Mouse (Mus musculus): ENCODE results near the gene Gprc5a.

Gprc5a gene

GRCm38 (mm10) chr6:135076202-135076601 is 10.8 kb downstream of the Gprc5a start:
- DNase-seq = no peak

GRCm38 (mm10) chr6:135078420-135078819 is 13.0 kb downstream of the Gprc5a start:
- no peak for DNase-seq

DNA sequence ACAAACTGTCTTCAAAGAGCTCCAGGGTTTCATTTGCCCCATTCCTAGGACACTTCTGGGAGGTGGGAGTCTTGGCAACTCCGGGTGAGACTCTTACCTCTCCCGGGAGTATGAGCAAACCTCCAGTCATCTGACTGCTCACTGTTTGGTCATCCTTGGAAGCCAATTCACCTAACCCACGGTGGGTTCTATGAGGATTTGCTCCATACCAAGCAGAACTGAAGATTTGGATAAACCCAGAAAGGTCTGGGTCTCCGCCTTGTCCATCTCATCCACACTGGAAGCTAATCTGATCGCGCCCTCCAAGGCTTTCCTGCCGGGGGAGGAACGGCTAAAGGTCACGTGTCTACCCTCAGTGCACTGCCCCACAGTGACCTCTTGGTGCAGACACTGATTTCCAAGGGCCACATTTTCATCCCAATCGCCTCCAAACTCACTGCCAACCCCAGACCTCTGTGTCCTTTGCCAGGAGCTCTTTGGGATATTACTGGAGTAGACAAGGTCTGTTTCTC is 18.6 kb downstream of the Gprc5a start:
- no peak for DNase-seq

DNA sequence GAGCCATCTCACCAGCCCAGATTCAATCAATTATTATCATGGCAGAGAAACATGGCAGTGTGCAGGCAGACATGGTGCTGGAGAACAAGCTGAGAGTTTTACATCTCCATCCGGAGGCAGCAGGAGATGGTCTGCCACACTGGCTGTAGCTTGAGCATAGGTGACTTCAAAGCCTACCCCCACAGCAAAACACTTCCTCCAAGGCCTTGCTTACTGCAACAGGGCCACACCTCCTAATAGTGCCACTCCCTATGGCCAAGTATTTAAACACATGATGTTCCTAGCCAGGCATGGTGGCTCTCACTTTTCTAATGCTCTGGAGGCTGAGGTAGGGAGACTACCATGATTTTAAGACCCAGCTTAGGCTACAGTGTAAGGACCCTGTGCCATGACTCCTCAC is 20.3 kb downstream of the Gprc5a start:
- DNase-seq = no peak

DNA sequence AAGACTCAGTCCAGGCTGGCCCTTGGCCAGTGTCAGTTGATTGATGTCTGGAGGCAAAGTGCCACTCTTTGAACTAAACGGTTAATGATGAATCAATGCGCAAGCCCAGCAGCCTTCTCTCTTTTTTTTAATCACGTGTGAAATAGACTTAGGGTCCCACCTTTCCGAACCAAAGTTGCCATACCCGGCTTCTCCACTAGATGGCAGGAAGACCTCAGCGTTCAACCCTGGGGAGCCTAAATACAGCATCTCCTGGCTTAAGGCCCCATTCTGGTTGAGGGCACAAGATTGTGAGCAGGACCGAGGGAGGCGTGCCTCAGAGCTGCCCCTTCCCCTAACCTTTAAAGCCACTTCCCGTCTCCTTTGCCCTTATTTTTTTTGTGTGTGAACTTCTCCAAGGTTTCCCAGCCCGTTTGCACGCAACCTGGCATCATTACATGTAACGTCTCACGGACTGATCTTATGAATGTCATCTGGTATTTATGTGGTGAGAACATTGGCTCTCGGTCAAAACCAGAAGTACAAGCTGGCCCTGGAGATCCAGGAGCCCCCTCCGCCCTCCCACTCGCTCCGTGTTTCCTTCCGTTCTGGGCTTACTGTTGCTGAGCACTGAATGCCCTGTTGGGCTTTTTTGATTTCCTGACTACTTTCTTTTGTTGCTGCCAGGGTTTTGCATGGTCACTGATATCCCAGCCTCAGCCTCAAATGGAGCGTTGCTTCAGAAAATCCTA is 22.4 kb downstream of the Gprc5a start:
- peak; percentile 69 for DNase-seq

DNA sequence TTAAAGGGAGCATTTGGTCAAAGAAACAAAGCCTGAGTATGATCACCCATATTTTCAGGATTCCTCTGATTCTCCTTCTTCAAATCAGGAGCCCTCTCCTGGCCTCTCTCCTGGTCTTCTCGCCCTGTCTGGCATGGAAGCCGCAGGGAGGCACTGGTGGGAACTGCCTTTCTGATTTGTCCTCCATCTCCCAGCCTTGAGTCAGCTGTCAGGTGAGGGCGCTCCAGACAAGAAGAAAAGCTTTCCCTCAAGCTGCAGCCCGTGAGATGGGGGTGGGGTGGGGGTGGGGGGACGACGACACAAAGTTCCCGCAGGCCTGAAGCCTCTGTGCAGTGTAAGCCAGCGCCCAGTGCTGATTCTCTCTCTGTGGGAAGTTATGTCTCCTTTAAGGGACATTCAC is 24.3 kb downstream of the Gprc5a start:
- DNase-seq = peak; percentile 3

DNA sequence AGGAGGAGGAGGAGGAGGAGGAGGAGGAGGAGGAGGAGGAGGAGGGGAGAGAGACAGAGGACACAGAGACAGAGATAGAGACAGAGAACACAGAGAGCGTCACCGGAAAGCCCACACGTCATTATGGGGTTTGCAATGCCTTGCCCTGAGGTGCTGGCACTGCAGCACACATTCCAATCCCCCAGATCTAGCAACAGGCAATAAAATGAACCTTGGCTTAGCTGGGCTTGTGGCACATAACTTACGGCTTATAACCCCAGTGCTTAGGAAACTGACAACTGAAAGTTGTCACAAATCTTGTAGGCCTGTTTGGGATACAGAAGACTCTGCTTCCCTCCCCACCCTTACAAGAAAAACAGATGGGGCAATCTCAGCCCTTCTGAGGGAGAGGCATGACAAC is 25.2 kb downstream of the Gprc5a start:
- DNase-seq = no peak

DNA sequence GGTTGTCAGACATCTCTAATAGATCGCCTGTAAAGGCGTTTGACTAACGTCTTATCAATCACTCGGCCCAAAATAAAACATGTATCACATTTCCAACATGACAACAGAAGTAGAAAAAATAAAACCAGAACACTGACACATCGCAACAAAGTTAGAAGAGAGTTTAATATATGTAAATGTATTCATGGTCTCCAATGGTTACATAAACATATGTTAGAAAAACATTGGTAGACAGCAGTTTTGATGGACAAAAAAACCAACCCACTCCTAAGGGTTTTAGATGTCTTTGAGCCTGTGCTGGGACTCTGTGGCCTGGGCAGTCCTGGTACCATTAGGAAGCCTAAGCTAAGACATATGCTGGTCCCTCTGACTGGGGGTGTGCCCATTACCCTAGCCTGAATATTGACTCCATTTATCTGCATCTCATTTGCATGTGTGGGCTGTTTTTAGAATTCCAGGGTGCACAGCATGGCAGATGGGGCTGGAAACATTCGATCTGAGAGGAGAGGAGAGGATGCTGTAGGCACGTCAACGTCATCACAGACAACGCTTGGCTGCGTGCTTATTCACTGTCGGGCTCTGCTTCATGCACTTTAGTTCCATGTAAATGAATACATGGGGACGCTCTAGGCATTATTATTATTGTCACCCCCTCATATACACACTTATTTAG is 27.5 kb downstream of the Gprc5a start:
- no peak for DNase-seq

DNA sequence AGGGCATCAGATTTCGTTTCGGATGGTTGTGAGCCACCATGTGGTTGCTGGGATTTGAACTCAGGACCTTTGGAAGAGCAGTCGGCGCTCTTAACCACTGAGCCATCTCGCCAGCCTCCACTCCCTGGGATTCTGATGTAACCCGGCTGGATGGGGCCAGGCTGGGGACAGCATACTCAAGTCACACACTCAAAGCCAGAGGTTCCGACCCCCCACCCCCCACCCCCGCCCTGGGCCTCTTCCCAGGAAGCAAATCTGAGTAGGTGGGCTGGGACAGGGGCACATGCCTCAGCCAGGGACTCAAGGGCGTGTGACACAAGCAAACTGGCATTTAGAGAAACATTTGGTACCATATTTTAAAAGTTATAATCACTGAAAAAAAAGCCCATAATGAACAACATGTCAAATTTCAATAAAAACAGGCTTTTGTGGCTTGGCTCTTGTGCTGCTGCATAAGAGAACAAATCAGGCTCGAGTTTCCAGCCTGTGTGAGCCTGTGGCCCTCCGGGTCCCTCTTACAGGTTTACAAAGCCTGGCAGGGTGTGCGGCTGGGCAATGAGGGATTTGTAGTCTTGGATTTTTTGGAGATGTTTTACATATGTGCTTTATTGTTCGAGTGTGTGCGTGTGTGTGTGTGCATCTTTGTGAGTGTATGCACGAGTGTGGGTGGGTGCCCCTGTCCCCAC is 35.5 kb downstream of the Gprc5a start:
- DNase-seq = no peak

DNA sequence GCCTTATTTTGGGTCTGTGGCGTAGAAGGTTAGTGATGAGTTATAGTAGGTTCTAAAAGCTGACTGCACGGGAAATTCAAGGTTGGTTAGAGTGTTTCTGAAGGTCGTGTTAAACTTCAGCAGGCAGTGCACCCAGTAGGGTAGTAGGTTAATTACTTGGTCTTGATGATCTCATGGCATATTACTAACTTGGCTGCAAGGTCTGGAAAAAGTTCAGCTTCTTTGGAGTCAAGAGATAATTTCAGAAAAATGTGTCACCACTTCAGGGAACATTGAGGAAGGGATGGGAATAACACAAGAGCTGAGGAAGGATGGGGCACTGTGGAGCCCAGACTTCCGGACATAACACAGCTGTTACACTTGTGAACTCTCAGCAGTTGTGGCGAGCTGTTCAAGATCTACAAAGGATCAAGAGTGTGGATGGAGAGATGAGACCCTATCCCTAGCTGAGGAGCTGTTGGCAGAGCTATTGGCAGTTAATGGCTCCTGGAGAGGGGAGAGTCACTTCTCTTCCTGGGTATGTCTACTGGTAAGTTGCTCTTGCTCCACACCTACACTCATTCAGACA is 37.4 kb downstream of the Gprc5a start:
- DNase-seq = no peak

GRCm38 (mm10) chr6:135107014-135107413 is 41.6 kb downstream of the Gprc5a start:
- DNase-seq = no peak

DNA sequence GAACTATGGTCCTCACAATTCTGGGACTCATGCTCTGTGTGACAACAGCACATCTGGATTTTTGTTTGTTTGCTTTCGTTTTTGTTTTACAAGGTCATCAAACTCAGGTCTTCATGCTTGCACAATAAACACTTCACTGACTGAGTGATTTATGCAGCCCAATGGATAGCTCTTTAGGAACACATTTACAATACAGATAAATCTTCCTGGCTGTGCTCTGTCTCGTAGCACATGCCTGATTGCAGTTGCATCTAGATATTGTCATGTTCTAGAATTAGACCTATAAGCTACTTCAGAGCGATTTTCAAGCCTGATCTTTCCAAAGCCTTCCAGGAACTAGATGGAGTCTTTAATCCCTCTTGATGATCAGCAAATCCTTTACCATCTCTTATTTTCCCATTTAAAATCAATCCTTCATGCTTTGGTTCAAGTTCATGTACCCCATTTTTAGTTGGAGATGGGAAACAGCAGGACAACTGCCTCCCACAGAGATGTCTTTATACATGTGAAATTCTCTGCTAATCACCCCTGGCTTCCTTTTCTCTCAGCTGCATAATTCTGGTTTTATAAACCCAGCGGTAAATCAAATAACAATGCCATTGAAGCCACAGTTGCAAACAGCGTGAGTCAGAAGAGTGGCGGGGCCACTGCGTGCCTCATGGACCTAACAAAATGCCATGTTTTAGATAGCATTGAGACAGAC is 47.1 kb downstream of the Gprc5a start:
- no peak for DNase-seq

DNA sequence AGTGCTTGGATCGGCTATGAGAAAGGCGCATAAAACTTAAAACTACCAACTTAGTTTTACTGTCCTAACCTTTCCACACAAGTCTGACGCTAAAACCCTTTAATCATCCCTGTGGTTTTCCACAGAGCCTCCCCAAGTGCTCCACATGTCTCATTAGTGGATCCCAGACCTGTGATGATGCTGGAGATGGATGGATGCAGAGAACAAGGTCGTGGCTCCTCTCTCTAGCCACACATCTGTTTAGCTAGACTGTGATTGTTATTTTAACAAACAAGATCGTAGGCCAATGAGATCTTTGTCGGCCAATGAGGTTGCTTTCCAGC is 47.6 kb downstream of the Gprc5a start:
- no peak for DNase-seq

DNA sequence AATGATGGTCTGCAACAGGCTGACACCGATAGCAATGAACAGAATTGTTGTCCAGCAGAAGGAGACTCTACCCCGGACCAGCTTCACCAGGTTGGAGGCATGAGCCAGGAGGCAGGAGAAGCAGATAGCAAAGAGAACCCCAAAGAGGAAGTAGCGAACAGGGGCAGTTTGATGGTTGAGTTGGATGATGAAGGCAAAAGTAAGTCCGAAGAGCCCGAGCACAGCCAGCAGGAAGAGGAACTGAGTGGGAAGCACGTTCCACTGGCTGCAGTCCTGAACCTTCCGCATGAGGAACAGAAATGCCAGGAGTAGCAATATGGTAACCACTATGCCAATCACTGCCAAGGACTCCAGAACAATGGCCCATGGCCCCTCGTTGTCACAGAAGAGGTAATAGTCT is 51.0 kb downstream of the Gprc5a start:
- DNase-seq = no peak

DNA sequence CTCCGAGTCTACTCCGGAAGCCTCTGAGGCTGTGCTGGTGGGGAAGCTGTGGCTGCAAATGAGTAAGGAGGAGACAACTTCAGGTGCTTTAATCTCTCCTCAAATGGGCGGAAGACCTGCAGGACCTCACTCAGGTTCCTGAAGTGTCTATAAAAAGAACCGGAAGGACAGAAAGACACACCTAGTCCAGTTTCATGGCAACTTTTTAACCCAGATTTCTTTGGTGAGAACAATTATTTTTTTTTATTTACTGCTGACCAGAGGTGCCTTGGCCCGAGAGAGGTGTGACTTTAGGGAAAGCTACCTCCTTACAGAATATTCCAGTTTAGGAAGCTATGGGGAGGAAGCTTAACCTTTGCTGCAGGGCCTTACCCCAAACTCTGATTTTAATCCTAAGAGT is 52.7 kb downstream of the Gprc5a start, which contains the start of gene Gprc5d:
Gene Gprc5d (minus strand): TSS at position 101 of the 400 bp plus-strand sequence.
- DNase-seq = no peak

DNA sequence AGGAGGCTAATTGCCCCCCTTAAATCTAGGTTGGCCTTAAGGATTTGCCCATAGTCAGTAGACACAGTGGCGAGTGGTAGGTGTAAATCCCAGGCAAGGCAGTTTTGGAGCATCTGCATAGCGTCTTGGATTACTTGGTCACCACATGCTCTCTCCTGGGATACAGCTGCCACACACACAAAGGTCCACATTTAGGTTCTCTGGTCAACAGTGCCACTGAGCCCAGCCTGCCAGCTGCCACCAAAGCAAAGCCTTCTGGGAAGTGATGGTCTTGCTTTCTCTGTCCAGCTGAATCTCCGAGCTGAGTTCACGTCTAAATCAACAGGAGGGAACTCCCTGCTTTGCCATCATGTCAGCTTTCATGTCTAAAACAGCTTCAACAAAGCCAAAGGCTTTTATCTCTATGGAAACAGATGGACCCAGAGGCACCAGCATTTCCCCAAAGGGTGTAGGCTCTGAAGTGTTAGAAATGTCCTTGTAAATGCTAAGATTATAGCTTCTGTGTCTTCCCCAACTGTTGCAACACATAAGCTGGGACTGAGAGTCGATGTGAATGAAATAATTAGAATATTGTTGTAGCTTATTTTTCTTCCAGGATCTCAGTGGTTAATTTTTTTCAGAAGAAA is 59.4 kb downstream of the Gprc5a start:
- DNase-seq = no peak

- DNase-seq = no peak
Measured at GRCm38 (mm10) chr6:135133086-135133485, 67.6 kb downstream of the Gprc5a start.

DNA sequence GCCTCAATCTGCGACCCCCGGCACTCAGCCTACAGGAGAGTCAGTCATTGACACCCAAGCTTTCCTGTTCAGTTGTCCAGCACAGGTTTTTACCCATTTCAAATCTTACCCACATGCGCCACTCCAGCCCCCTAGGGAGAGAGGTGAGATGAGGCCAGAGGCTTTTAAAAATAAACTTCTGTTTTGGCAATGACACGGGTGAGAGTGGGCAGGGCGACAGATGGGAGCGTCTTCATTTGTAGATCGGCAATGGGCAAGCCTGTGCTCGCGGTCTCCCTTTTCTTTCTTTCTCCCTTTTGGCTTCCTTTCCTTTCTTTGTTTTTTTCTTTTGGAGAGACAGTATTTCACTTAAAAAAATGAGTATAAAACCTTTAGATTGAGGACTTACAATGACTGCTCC is 68.0 kb downstream of the Gprc5a start:
- DNase-seq = no peak

All from cerebellum, adult 8-10 months (tissue).